Mouse (Mus musculus): Measurements from ENCODE around the gene Akr1c19.
"Not testable (repeated sequence)": the region's sequence is repeated elsewhere in the genome, so short reads cannot be mapped to it uniquely, and the experiment has no call there.

DNA sequence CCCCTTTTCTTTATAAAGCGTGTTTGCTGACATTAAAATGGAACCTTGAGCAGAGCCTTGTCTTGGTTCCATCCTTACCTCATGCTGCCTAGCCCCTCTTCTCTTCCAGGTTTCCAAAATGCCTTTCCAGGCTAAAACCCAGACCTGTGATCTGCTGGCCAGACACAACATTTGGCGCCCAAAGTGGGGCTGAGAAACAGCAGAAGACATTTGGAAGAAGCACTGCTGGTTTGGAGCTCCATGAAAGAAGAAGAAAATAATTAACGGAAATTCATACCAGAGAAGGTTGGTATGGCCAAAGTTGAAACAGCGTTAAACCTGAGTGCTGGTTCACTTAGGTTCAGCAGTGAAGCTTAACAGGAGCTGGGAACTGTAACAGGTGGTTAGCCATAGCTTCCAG, 47.2 kb upstream of the Akr1c19 start:
- not testable (repeated sequence) for TF ChIP-seq GATA1 (IDR thresholded peaks at IDR 0.05; ENCODE audit: borderline replicate concordance, low read length); FLI1 (IDR thresholded peaks at IDR 0.05; ENCODE audit: low read length)

Data from megakaryocyte, embryonic 14.5 days (primary cell).